Mouse (Mus musculus) embryo, embryonic 10.5 days (tissue): ENCODE data around the gene Gabpb1.
"Not testable (repeated sequence)": the region's sequence is repeated elsewhere in the genome, so short reads cannot be mapped to it uniquely, and the experiment has no call there.

ENCODE experiments used
- DNase-seq: peaks from one replicate; pipeline ENCODE4 v3.0.0-alpha.2; 2015; ENCODE audit warnings: low spot score

The Gabpb1 gene

DNA sequence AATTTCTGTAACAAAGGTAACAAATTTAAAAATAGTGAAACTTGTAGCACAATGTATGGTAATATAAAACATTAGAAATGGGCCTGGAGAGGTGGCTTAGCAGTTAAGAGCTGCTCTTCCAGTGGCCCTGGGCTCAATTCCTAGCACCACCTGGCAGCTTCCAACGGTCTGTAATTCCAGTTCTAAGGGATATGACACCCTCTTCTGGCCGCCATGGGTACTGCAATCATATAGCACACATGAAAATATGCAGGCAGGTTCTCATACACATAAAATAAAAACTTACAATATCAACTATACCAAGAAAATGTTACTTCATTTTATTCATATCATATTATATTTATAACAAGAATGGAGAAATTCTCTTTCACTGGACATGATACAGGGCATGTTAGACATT, 35.8 kb downstream of the Gabpb1 start:
- no peak for DNase-seq

GRCm38 (mm10) chr2:126635939-126636823, 40.0 kb downstream of the Gabpb1 start:
- DNase-seq, result no peak

DNA sequence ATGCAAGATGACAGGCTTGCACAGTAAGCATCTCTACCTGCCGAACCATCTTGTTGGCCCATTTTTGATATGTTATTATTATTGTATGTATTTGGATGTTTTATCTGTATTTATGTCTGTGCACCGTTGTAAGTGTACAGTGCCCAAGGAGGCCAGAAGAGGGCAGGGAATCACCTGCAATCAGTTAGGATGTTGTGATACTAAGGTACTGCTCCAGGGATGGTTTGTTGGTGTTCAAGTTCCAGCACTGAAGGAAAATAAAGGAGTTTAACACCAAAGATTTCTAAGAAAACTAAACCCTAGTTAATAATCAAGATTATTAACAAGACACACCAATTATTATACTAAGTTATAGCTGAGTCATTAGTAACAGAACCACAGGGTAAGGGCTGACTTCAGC, 43.0 kb downstream of the Gabpb1 start:
- DNase-seq, result no peak

GRCm38 (mm10) chr2:126628455-126628995, 47.6 kb downstream of the Gabpb1 start:
- peak; percentile 68 for DNase-seq

GRCm38 (mm10) chr2:126623138-126623537, 53.0 kb downstream of the Gabpb1 start:
- DNase-seq, result no peak

DNA sequence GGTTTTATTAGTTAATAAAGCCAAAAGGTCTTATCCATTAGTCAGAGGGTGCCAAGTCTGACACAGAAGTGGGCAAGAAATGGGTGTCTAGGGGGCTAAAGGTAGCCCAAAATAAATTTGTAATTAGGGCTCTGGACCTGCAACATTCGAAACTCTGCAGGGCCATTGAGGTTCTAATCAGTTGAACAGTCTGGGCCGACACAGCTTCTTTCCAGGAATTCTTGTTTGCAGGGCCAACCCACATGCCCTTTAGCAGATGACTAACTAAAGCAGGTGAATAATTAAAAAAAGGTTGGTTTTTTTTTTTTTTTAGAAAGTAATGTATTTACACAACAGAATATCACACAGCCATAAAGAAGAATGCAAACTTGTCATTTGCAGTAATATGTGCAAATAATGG, 53.7 kb downstream of the Gabpb1 start:
- DNase-seq, result no peak

DNA sequence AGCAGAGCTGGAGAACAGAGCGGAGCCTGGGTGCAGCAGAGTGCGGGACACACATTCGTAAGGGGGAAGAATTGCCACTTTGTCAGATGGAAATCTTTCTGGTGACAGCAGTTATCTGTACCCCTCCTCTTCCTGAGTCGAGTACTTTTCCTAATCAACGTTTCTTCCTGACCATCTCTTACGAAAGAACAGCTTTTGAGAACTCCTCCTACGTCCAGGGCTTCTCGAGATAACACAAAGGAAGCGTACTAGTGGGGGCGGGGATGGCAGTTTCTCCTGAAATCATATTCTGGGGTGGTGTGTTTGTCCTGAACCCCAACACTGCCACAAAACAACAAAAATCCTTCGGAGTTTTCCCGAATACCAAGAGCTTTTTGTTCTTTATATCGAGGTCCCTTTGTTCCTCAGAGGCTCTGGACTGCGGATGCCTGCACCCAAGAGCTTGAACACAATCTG, 56.9 kb downstream of the Gabpb1 start, which contains the start of gene Hdc:
TSS of gene Hdc (minus strand) at position 51 of the 456 bp plus-strand sequence.
- no peak for DNase-seq

DNA sequence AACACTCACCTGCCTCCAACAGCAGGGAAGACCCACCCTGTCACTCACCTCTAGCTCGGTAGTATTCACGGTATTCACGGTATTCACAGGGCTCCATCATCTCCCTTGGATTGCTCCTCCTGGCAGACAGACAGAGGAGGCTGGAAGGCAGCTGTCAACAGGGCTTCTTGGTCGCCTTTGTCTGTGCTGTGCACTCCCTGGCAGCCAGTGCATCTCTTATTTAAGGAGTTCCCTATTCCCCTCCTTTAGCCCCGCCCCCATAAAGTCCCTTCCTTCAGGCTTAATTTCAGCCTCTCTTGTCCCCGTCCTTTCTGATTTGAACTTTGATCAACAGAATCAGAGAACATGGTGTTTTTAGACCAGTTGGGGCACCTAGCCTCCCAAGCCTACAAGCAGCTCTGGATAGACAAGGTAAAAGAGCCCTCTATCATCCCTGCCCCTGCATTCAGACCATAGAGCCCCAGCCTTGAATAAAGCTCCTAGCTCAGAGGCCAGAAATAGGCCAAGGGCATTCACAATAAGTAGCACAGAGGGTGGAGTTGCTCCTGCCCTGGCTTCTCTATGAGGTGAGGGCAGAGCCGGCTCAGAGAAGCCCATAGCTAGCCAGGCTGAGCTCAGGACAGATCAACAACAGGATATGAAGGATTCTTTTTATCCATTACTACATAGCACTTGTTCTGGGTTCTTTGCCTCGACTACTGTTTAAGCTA, 57.5 kb downstream of the Gabpb1 start:
- DNase-seq, result no peak

DNA sequence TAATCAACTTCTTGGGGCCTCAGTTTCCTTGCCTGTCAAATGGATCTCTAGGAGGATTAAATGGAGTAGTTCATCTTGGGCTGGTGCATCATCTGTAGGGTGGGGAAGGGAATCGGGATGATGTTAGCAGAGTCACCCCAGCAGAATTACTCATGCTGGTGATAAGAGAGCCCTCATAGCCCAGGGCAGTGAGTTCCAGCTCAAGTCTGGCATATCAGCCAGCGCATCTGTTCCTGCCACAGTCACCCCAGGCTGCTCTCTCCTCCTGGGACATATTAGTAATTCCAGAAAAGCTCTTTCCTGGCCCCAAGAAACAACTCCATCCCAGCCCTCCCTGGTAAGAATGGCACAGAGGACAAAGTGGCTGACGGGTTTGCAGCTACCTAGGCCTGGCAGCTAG, 60.8 kb downstream of the Gabpb1 start:
- DNase-seq, result no peak

DNA sequence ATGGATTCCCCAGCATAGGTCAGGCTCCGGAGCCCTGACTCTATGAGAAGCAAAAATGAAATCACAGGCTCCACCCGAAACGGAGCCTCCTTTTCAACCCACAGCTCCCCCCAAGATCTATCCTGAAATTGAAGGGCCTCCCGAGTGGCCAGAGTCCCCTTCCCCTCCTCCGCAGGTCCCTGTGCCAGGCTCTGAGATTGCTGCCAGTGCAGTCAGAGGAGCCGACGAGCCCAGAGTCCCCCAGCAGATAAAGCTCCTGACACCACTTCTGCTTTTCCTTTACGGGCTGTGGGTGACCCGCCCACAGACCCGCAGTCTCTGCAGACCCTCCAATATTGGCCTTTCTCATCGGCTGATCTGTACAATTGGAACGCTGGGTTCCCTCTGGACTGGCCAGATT, 66.5 kb downstream of the Gabpb1 start:
- not testable (repeated sequence) for DNase-seq

DNA sequence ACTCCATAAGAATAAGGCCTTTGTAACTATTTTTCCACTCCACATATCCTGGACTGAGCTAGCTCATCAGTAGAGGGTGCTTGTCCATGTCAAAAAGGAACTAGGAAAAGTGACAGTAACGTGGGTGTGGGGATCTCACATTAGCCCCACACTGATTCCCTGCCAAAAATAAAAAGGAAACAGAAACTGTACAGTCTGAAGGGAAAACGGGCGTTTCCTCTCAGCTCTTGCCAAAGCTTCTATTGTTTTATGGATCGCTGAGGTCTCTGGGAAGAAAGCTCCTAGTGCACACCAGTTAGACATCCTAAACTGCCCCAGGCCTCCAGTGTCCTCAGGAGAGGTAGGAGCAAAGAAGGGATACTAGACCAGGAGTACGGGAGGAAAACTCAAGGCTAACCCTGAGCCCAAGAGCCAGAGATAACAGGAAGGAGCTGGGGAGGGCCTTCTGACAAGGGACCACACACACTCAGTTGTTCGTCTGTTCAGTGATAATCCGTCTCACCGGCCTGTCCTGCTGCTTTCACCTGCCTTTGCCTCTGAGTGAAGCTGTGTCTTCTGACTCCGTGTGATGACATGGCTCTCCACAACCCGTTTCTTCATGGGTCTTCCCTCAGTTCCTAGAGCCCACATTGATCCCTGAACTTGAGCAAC, 68.5 kb downstream of the Gabpb1 start:
- no peak for DNase-seq

GRCm38 (mm10) chr2:126606688-126607062, 69.5 kb downstream of the Gabpb1 start:
- no peak for DNase-seq

- DNase-seq, result no peak
These were observed 70.0 kb downstream of the Gabpb1 start for GRCm38 (mm10) chr2:126606061-126606687.

DNA sequence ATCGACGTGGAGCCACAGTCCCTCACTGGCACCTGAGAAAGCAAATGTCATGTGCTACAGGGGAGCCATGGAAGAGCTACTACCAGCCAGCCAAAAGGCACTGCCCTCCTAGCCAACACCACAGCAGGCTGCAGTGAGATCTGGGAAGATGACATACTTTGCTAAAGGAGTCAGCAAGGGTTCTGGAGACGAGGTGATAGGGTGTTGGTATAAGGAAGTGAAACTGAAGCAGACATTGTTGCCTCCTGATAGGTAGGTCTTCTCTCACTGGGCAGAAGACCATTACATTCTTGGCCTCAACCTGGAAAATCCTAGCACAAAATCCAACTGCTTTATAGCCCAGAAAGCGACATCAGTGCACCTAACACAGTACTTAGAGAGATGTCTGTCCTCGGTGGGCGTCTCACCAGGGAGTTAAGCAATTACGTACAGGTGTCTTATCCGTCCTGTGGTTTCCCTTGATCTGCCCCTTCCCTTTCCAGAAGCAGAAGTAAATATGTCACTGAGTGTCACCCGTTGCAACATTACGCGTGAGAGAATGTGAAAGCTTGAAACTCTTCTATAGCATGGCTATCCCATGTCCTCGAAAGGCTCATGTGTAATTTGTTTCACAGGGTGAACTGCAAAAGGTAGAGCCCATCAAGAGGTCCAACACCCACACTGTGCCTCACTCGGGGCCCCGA, 74.1 kb downstream of the Gabpb1 start:
- no peak for DNase-seq

DNA sequence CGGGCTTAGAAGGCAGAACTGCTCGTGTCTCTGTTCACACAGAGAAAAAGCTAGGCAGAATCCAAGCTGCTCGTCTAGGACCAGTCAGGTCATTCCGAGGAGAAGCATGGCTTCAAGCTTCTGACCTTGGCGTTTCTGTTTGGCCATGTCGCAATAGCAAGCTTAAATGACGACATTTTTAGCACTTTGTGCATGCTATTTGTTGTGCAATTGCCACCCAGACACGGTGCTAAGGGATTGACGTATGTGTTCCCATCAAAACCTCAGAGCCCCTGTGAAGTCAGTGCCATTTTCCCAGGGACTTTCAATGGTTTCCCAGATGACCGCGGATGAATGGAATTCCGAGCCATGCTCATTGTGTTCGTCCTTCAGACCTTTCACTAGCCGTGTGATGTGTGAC, 75.6 kb downstream of the Gabpb1 start:
- DNase-seq, result no peak

- peak; percentile 49 for DNase-seq
These were observed 77.1 kb downstream of the Gabpb1 start for GRCm38 (mm10) chr2:126599005-126599404.

GRCm38 (mm10) chr2:126598359-126598758, 77.8 kb downstream of the Gabpb1 start:
- DNase-seq, result no peak

GRCm38 (mm10) chr2:126597279-126598241, 78.6 kb downstream of the Gabpb1 start:
- no peak for DNase-seq

- DNase-seq, result no peak
These were observed 79.6 kb downstream of the Gabpb1 start for GRCm38 (mm10) chr2:126596347-126597072.
